Mouse (Mus musculus) testis, postnatal 14 days (tissue): Measurements from ENCODE around the gene 4930583I09Rik.

Source experiments
- DNase-seq: peaks from one replicate; pipeline ENCODE4 v3.0.0; 2021; ENCODE audit warnings: low spot score

Gene 4930583I09Rik

DNA sequence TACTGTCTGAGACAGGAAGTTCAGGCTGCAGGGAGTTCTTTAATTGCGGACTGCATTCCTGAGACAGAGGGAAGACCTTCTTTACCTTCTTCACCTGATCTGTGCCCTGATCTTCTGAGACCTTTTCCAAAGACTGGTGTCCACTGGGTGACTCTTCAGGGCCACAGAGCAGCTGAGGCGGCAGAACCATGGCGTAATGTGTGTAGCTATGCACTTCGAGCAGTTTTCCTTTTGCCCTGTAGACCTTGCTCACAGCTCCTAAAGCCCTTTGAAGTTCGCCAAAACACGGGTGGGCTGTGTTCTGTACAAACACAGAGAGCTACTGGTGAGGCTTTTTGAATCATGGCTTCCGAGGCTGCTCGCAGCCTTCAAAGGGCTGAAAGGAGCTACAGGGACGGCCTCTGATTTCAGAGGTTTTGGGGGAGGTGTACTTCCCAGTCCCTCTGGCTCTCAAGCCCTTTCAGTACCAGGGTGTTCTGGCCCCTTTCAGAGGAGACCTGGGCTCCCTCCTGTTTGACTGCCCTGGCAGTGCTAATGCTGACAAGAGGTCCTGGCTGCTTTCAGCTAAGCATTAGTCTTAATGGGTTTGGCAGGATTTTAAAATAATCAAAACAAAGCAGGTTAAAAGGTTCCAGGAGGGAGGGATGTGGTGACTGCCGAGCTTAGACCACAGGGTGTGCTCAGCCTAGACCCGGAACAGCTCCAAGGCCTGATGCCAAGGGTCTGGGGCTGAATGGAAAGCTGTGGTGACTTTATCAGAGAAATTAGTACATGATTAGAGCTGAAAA lies 33.5 kb downstream of the 4930583I09Rik start:
- DNase-seq, result no peak

DNA sequence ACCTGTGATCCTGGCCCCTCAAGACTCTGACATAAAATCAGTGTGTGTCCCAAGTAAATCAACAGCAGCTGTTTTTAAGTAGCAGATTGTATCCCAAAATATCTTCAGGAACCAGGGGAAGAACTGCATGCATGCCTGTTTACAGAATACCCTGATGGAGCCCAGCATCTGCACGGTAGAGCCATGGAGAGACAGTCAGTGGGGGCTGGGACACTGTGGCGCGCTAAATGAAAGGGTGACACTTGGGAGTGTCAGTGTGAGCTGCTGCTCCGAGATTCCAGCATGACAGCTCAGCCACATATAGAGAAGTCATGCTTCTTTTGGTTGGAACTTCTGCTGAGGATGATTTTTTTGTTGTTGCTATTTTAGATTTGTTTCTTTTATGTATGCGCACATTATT lies 43.2 kb downstream of the 4930583I09Rik start:
- DNase-seq, result no peak

DNA sequence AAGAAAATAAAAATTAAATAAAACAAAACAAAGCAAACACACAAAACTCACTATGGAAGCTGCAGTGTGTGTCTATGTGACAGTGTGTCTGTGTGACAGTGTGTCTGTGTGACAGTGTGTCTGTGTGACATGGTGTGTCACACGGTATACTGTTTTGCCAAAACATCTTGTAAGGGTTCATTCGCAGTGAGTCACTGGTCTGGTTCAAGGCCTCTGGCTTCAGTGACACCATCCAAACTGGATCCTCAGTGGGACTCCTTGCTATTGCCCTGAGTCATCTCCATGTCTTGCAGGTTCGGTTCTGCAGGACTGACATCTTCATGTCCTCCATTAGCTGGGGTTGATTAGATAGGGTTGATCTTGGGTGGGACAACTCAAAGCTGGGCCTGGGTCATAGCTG lies 43.8 kb downstream of the 4930583I09Rik start:
- no peak for DNase-seq

DNA sequence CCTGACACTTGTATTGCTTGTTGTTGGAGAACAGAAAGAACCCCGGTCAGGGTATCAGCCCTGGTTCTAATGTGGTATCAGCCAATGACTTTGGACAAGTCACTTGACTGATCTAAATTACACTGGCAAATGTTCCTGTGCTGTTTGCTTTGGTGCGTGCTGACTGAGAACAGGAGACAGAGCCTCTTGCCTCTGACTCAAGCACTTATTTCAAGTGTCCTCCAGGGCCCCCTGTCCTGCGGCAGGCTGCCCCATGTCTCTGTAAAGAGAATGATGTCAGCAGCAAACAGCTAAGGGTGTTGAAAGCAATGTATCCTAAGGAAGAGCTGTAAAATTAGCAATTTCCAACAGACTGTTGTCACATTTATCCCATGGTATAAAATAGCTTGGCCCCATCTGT lies 46.7 kb downstream of the 4930583I09Rik start:
- no peak for DNase-seq

DNA sequence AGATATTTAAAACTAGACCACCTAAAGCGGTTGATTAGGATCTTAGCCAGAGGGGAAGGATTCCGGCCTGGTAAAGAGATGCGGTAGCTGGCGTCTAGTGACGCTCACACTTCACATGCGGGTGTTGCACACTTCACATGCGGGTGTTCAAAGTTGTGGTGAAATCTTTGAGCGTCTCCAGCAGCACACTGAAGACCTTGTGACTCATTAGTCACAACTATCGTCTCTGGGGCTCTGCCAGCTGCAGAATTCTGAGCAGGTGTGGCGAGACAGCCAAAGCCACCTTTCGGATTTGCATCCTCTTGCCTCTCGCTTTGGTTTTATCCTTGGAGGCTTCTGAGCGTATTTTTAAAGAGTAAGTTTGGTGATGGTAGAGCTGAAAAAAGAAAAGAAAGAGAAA lies 47.6 kb downstream of the 4930583I09Rik start:
- no peak for DNase-seq

DNA sequence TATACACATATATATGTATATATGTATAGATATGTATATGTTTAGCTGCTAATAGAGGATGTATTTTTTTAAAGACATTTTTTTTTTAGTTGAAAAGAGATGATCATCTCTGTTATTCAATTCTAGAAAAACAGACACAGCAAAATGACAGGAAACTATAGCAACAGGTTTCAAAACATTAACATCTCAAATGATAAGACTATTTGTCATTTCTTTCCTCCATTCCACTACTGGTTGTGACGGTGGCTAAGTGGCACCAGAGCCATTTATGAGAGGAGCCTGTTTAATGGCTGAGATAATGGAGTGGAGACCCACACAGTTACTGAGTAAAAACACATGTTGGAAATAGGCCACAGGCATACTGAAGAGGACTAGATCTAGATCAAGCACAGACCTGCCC lies 49.9 kb downstream of the 4930583I09Rik start:
- no peak for DNase-seq
